Mouse (Mus musculus): ENCODE results near the gene Sept6. TPM values are rescaled to one million over a fixed set of nuclear protein-coding genes. Genes with fewer than 3 reads are reported as not detected.

Gene Sept6
- 29.7 and 31.6 TPM in 2 replicates for polyA plus RNA-seq (2021; fragmentation: Nextera tagmentation)
- long read RNA-seq, experiment 1, full-length matches to known transcripts = 38 of 99 reads
- long read RNA-seq, experiment 1, partial matches to known transcripts = 38 of 99 reads
- long read RNA-seq, experiment 1, other reads (novel, unspliced or antisense) = 23 of 99 reads
- long read RNA-seq, experiment 2, full-length matches to known transcripts = 356 of 534 reads
- long read RNA-seq, experiment 2, partial matches to known transcripts = 21 of 534 reads
- long read RNA-seq, experiment 2, other reads (novel, unspliced or antisense) = 157 of 534 reads

DNA sequence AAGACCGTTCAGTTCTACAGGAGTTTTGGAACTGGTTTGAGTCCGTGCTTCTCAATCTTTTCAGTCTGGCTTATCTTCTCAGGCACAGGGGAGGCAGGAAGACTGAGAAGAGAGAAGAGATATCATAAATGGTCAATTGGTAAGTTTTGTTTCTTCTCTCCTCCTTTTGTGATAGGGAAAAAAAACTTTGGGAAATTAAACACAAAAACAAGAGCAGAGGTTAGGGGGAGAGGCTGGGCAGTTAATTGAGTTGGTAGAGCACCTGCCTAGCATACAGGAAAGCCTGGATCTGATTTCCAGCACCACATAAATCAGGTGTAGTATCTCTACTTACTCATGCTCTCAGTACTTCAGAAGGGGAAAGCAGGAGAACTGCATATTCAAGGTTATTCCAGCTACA lies at the start of gene Sept6:
Gene Sept6, minus strand, starts transcription at position 101 of the 400 bp plus-strand sequence.

DNA sequence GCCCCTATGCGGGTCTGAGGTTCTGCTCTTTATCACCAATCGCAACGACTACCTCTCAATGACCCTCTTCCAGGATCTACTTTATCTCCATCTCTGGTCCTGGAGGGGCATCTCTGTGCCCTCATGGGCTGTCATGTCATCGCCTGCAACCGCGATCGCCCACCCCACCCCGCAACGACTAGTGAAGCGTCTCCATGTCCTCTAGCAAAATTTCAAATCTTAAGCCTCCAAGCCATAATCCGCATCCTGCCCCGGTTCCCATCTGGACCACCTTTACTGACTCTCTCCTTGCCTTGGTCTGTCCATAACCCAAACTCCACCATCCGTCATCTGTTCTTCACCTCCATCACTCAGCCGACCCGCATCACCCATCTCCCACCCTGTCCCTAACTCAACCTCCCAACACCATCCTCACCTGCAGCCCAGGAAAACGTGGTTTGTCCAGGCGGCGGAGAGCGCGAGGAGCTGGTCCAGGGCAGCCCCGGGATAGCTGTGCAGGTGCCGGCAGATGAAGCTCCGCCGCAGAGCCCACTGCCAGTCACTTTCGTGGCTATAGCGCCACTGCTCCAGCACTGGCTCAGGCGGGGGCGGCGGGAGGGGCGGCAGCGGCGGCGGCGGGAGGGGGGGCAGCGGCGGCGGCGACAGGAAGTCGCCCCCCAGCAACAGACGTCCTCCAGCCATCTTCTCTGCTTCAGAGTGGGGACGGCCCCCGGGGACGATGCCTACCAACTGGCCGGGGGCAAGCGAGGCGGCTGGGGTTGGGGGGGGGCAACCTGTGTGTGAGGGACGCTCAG lies 89.1 kb downstream of the Sept6 start, which contains the start of gene Nkrf:
Gene Nkrf, minus strand, starts transcription at position 579 of the 794 bp plus-strand sequence.

DNA sequence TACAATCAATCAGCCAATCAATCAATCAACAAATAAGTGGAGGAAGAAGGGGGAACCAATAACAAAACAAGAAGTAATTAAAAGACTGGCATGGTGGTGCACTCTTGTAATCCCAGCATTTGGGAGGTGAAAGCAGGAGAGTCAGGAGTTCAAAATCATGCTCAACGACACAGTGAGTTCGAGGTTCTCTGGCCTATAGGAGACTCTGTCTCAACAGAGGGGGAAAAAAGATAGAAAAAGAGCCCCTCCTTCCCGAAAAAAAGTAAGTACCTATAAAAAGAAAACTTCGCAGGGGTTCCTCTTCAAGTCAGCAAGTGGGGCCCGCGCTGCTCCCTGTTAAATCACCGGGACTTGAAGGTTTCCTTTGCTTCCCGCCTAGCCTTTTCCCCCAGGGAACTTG lies 117.8 kb downstream of the Sept6 start, which contains the start of the genes Ube2a and C330007P06Rik:
Gene Ube2a, plus strand, starts transcription at position 136 of the 400 bp plus-strand sequence.
Gene C330007P06Rik, minus strand, starts transcription at position 347 of the 400 bp plus-strand sequence.

Other genes starting within 250 kb of the Sept6 start
- 0.13 TPM in 2 replicates for gene Slc25a43, start 248.1 kb downstream of the Sept6 start, polyA plus RNA-seq (2021; fragmentation: Nextera tagmentation)
- gene Slc25a5, start 196.1 kb downstream of the Sept6 start, polyA plus RNA-seq (2021; fragmentation: Nextera tagmentation) = 357 and 458 TPM in 2 replicates
- gene Ube2a, start 117.9 kb downstream of the Sept6 start, polyA plus RNA-seq (2021; fragmentation: Nextera tagmentation) = 67.2 and 70.9 TPM in 2 replicates
- gene C330007P06Rik, start 117.7 kb downstream of the Sept6 start, polyA plus RNA-seq (2021; fragmentation: Nextera tagmentation) = 23.2 and 25.5 TPM in 2 replicates
- 11.6 and 11.9 TPM in 2 replicates for gene Nkrf, start 88.9 kb downstream of the Sept6 start, polyA plus RNA-seq (2021; fragmentation: Nextera tagmentation)
- gene Sowahd, start 57.1 kb upstream of the Sept6 start, polyA plus RNA-seq (2021; fragmentation: Nextera tagmentation) = not detected in 2 replicates
- gene Rpl39, start 93.6 kb upstream of the Sept6 start, polyA plus RNA-seq (2021; fragmentation: Nextera tagmentation) = 1,190 and 1,219 TPM in 2 replicates
- gene Upf3b, start 118.5 kb upstream of the Sept6 start, polyA plus RNA-seq (2021; fragmentation: Nextera tagmentation) = 9.2 and 10.0 TPM in 2 replicates
- gene Nkap, start 135.0 kb upstream of the Sept6 start, polyA plus RNA-seq (2021; fragmentation: Nextera tagmentation) = 8.8 and 9.7 TPM in 2 replicates
- gene Akap14, start 177.0 kb upstream of the Sept6 start, polyA plus RNA-seq (2021; fragmentation: Nextera tagmentation) = 0.26 and 0.53 TPM in 2 replicates
- gene Ndufa1, start 199.4 kb upstream of the Sept6 start, polyA plus RNA-seq (2021; fragmentation: Nextera tagmentation) = 1,377 and 1,764 TPM in 2 replicates
- 13.3 and 15.8 TPM in 2 replicates for gene Rnf113a1, start 199.5 kb upstream of the Sept6 start, polyA plus RNA-seq (2021; fragmentation: Nextera tagmentation)
- not detected in 2 replicates for gene Gm9, start 219.2 kb upstream of the Sept6 start, polyA plus RNA-seq (2021; fragmentation: Nextera tagmentation)
- gene Rhox1, start 230.5 kb upstream of the Sept6 start, polyA plus RNA-seq (2021; fragmentation: Nextera tagmentation) = not detected in 2 replicates

All from layer of hippocampus, adult 6 months (tissue).